Mouse (Mus musculus): ENCODE measurements around the gene Dtnb.

DNA sequence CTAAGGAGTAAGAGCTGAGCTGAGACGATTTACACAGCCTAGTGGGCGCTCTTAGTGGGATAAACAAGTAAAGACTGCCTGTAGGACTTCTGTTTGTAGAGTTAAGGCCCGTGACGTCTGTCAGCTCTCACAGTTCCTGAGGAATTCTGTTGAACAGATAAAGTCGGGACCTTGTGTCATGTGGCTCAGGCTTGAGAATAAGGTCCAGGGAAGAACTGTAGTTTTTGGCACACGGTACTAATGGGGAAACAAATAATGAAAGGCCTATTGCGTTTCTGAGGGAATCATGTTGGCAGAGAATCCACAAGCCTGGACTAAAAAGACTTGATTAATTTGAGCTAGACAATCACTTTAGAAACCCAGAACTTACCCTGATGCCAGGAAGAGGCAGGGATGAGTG, 84.6 kb downstream of the Dtnb start:
- TF ChIP-seq CTCF (IDR thresholded peaks at IDR 0.05; ENCODE audit: extremely low read depth, insufficient read length, insufficient replicate concordance, low read depth, low read length) = no peak
- no peak for TF ChIP-seq POLR2A (IDR thresholded peaks at IDR 0.05; ENCODE audit: low read depth, low read length)
